Mouse (Mus musculus): ENCODE measurements around the gene Smco2.
A peak's percentile ranks its signal among the peaks of the same experiment; 100 is the strongest.
"Not testable (repeated sequence)": the region's sequence is repeated elsewhere in the genome, so short reads cannot be mapped to it uniquely, and the experiment has no call there.

The Smco2 gene

GRCm38 (mm10) chr6:146855185-146855584 is 5.3 kb downstream of the Smco2 start:
- DNase-seq (ENCODE audit: low spot score in 2 of 2): no peak

GRCm38 (mm10) chr6:146857386-146857785 is 7.5 kb downstream of the Smco2 start:
- DNase-seq (ENCODE audit: low spot score in 2 of 2): no peak

GRCm38 (mm10) chr6:146863154-146863553 is 13.2 kb downstream of the Smco2 start:
- DNase-seq (ENCODE audit: low spot score in 2 of 2): no peak

GRCm38 (mm10) chr6:146864370-146864769 is 14.5 kb downstream of the Smco2 start:
- not testable (repeated sequence) for DNase-seq (ENCODE audit: low spot score in 2 of 2)

GRCm38 (mm10) chr6:146865701-146866100 is 15.8 kb downstream of the Smco2 start:
- DNase-seq (ENCODE audit: low spot score in 2 of 2): no peak

GRCm38 (mm10) chr6:146871975-146872374 is 22.1 kb downstream of the Smco2 start:
- no peak for DNase-seq (ENCODE audit: low spot score in 2 of 2)

GRCm38 (mm10) chr6:146874415-146874814 is 24.5 kb downstream of the Smco2 start:
- no peak for DNase-seq (ENCODE audit: low spot score in 2 of 2)

GRCm38 (mm10) chr6:146876820-146877219 is 26.9 kb downstream of the Smco2 start:
- no peak for DNase-seq (ENCODE audit: low spot score in 2 of 2)

GRCm38 (mm10) chr6:146877425-146878045 is 27.6 kb downstream of the Smco2 start:
- DNase-seq (ENCODE audit: low spot score in 2 of 2): peak; percentile 63 to 78

- no peak for DNase-seq (ENCODE audit: low spot score in 2 of 2)
Observed at GRCm38 (mm10) chr6:146878926-146879325, 29.0 kb downstream of the Smco2 start.

- no peak for DNase-seq (ENCODE audit: low spot score in 2 of 2)
Observed at GRCm38 (mm10) chr6:146879856-146880255, 30.0 kb downstream of the Smco2 start.

GRCm38 (mm10) chr6:146880296-146880695 is 30.4 kb downstream of the Smco2 start:
- DNase-seq (ENCODE audit: low spot score in 2 of 2): no peak

GRCm38 (mm10) chr6:146881896-146882770 is 32.2 kb downstream of the Smco2 start:
- DNase-seq (ENCODE audit: low spot score in 2 of 2): no peak

- DNase-seq (ENCODE audit: low spot score in 2 of 2): no peak
Observed at GRCm38 (mm10) chr6:146883426-146883825, 33.5 kb downstream of the Smco2 start.

GRCm38 (mm10) chr6:146884171-146884570 is 34.3 kb downstream of the Smco2 start:
- no peak for DNase-seq (ENCODE audit: low spot score in 2 of 2)

- no peak for DNase-seq (ENCODE audit: low spot score in 2 of 2)
Observed at GRCm38 (mm10) chr6:146884851-146885250, 34.9 kb downstream of the Smco2 start.

GRCm38 (mm10) chr6:146887958-146888659 is 38.2 kb downstream of the Smco2 start, which contains the start of gene Ppfibp1:
Gene Ppfibp1, plus strand, starts transcription at chr6:146888487.
- DNase-seq (ENCODE audit: low spot score in 2 of 2): peak; percentile 79 to 90

GRCm38 (mm10) chr6:146888660-146889490 is 39.0 kb downstream of the Smco2 start:
- no peak for DNase-seq (ENCODE audit: low spot score in 2 of 2)

- no peak for DNase-seq (ENCODE audit: low spot score in 2 of 2)
Observed at GRCm38 (mm10) chr6:146890215-146890614, 40.3 kb downstream of the Smco2 start.

- no peak for DNase-seq (ENCODE audit: low spot score in 2 of 2)
Observed at GRCm38 (mm10) chr6:146890633-146891032, 40.7 kb downstream of the Smco2 start.

GRCm38 (mm10) chr6:146893890-146894289 is 44.0 kb downstream of the Smco2 start:
- DNase-seq (ENCODE audit: low spot score in 2 of 2): no peak

Data from frontal cortex, postnatal 14 days (tissue).